26 mouse cellular contexts compared by ENCODE assay signal in genomic region chr1:153768465-153768864, GRCm38 (mm10). TPM values are rescaled to one million over a fixed set of nuclear protein-coding genes. Genes with fewer than 3 reads are reported as not detected.
DNase-seq lines count a peak whose midpoint lies in the region; ATAC-seq and TF ChIP-seq lines count a peak whose summit lies in the region.
"Had no signal": no experiment of that assay in that cellular context is flagged by ENCODE, and none has a peak within 500 bp of the region (broad histone marks: within the 10 kb centered on the region; RNA-seq: fewer than 3 reads in every experiment).

No protein-coding gene starts in this region.

- DNase-seq in CH12.LX (ENCODE audit: extremely low read depth), result peak; percentile 20
- DNase-seq in retina, postnatal 1 day, result no peak
- no peak for DNase-seq in heart, adult 8-10 months (ENCODE audit: low spot score)
- DNase-seq: adrenal gland, postnatal 14 days; cerebellum, adult 9-10 months; gastrocnemius, postnatal 14 days; heart, adult 18-20 months; heart, postnatal 14 days; kidney, adult 9 months; kidney, postnatal 36 days; lung, embryonic 14.5 days; right cerebral cortex, postnatal 14 days; thymus, postnatal 36 days had no signal

- 56% methylated on average over 5 of the region's 5 CpGs for WGBS in intestine, embryonic 15.5 days
- 79% methylated on average over 5 of the region's 5 CpGs for WGBS in kidney, embryonic 16.5 days

- H3K4me1 ChIP-seq in CH12.LX (ENCODE audit: control insufficient read depth in 1 of 2, insufficient read depth in 2 of 2), result peaks cover 20 to 38% of the 10 kb centered on the region in 2 experiments
- H3K4me1 ChIP-seq in bone marrow macrophage, adult 2 months (ENCODE audit: control insufficient read depth, insufficient read depth, low read length), result peaks cover 22% of the 10 kb centered on the region
- peaks cover 4% of the 10 kb centered on the region; the same call in 1 of the 2 replicates for H3K4me1 ChIP-seq in intestine, embryonic 15.5 days (replicated peaks)
- H3K4me1 ChIP-seq in kidney, embryonic 16.5 days (ENCODE audit: insufficient read depth, low read length), result no peaks in the 10 kb centered on the region
- H3K4me1 ChIP-seq: embryonic facial prominence, embryonic 15.5 days; heart, embryonic 13.5 days; hindbrain, embryonic 12.5 days; limb, embryonic 15.5 days; midbrain, embryonic 12.5 days had no signal

- no peaks in the 10 kb centered on the region for H3K36me3 ChIP-seq in CH12.LX (replicated peaks in 1 of 2; ENCODE audit: control insufficient read depth in 1 of 2, insufficient read depth in 1 of 2, low read length in 1 of 2)
- no peaks in the 10 kb centered on the region for H3K36me3 ChIP-seq in intestine, embryonic 15.5 days
- H3K36me3 ChIP-seq in kidney, embryonic 16.5 days (ENCODE audit: insufficient read depth, low read length), result no peaks in the 10 kb centered on the region
- H3K36me3 ChIP-seq: embryonic facial prominence, embryonic 15.5 days; heart, embryonic 13.5 days; hindbrain, embryonic 12.5 days; limb, embryonic 15.5 days; midbrain, embryonic 12.5 days had no signal

- no peak for TF ChIP-seq POLR2A in CH12.LX (IDR thresholded peaks at IDR 0.05; ENCODE audit: low read depth, low read length)
- no peak for TF ChIP-seq POLR2A in bone marrow macrophage, adult 2 months (IDR thresholded peaks at IDR 0.05; ENCODE audit: borderline replicate concordance, low read depth, low read length)

- 0 out of 2 replicates have a peak, but pooled peaks have one; percentile 32 for TF ChIP-seq EP300 in CH12.LX (IDR thresholded peaks at IDR 0.05; ENCODE audit: low read length)

- no peak for TF ChIP-seq RAD21 in CH12.LX (IDR thresholded peaks at IDR 0.05; ENCODE audit: low read depth, low read length)

- in situ Hi-C loops in CH12.LX (cut with MboI; ENCODE audit: low pct_ligation_motif_present, low pct_unique_long_range_greater_than_20kb, low sequenced_read_pairs), result no loop called here

- no peak overlapping the region for H3K27ac ChIP-seq in CH12.LX (ENCODE audit: insufficient read depth, low read depth)
- H3K27ac ChIP-seq in bone marrow macrophage, adult 2 months (ENCODE audit: insufficient read depth, low read depth, low read length), result peak overlapping the region; percentile 77
- H3K27ac ChIP-seq in intestine, embryonic 15.5 days, result peak overlapping the region; percentile 84
- no peak overlapping the region for H3K27ac ChIP-seq in kidney, embryonic 16.5 days (ENCODE audit: low read length)
- H3K27ac ChIP-seq: embryonic facial prominence, embryonic 15.5 days; heart, embryonic 13.5 days; hindbrain, embryonic 12.5 days; left cerebral cortex, adult 2 months; limb, embryonic 15.5 days; liver, embryonic 14.5 days; midbrain, embryonic 12.5 days had no signal

- H3K9ac ChIP-seq in CH12.LX (ENCODE audit: insufficient read depth, low read depth), result no peak overlapping the region
- no peak overlapping the region for H3K9ac ChIP-seq in intestine, embryonic 15.5 days
- H3K9ac ChIP-seq in kidney, embryonic 16.5 days (replicated peaks; ENCODE audit: low read length), result no peak overlapping the region
- H3K9ac ChIP-seq: embryonic facial prominence, embryonic 15.5 days; heart, embryonic 13.5 days; hindbrain, embryonic 12.5 days; limb, embryonic 15.5 days; liver, embryonic 14.5 days; lung, embryonic 14.5 days; midbrain, embryonic 12.5 days had no signal

- peak overlapping the region; percentile 17; the same call in 1 of the 2 replicates for H3K4me2 ChIP-seq in CH12.LX (ENCODE audit: insufficient read depth, low read depth, poor library complexity, severe bottlenecking)
- H3K4me2 ChIP-seq in intestine, embryonic 15.5 days (replicated peaks), result peak overlapping the region; percentile 45
- no peak overlapping the region for H3K4me2 ChIP-seq in kidney, embryonic 16.5 days (replicated peaks; ENCODE audit: low read depth, low read length)
- H3K4me2 ChIP-seq: embryonic facial prominence, embryonic 15.5 days; heart, embryonic 13.5 days; hindbrain, embryonic 12.5 days; limb, embryonic 15.5 days; lung, embryonic 14.5 days; midbrain, embryonic 12.5 days had no signal

- dilution Hi-C loops in CH12.LX (cut with MboI; ENCODE audit: extremely low pct_ligation_motif_present, extremely low pct_unique_long_range_greater_than_20kb, low sequenced_read_pairs), result no loop called here

- no peaks in the 10 kb centered on the region for H3K9me3 ChIP-seq in CH12.LX (replicated peaks; ENCODE audit: low read length)
- no peaks in the 10 kb centered on the region for H3K9me3 ChIP-seq in intestine, embryonic 15.5 days
- H3K9me3 ChIP-seq in kidney, embryonic 16.5 days (ENCODE audit: low read length), result no peaks in the 10 kb centered on the region
- H3K9me3 ChIP-seq: embryonic facial prominence, embryonic 15.5 days; heart, embryonic 13.5 days; hindbrain, embryonic 12.5 days; limb, embryonic 15.5 days; midbrain, embryonic 12.5 days had no signal

- no peaks in the 10 kb centered on the region for H3K79me2 ChIP-seq in CH12.LX (replicated peaks; ENCODE audit: control insufficient read depth, extremely low read depth, insufficient read depth, poor library complexity, severe bottlenecking)

- H3K27me3 ChIP-seq in CH12.LX (replicated peaks), result no peaks in the 10 kb centered on the region
- no peaks in the 10 kb centered on the region for H3K27me3 ChIP-seq in intestine, embryonic 15.5 days (replicated peaks)
- no peaks in the 10 kb centered on the region for H3K27me3 ChIP-seq in kidney, embryonic 16.5 days (ENCODE audit: insufficient read depth, low read length)
- H3K27me3 ChIP-seq: embryonic facial prominence, embryonic 15.5 days; heart, embryonic 13.5 days; hindbrain, embryonic 12.5 days; limb, embryonic 15.5 days; midbrain, embryonic 12.5 days had no signal

- no peak overlapping the region for H3K4me3 ChIP-seq in CH12.LX (replicated peaks in 1 of 3; ENCODE audit: low read depth in 2 of 3, low read length in 2 of 3, poor library complexity in 1 of 3)
- no peak overlapping the region for H3K4me3 ChIP-seq in bone marrow macrophage, adult 2 months (ENCODE audit: insufficient read depth, low read length)
- 0 out of 2 replicates have a peak overlapping the region, but pooled peaks have one; percentile 29 for H3K4me3 ChIP-seq in intestine, embryonic 15.5 days (replicated peaks)
- no peak overlapping the region for H3K4me3 ChIP-seq in kidney, embryonic 16.5 days (ENCODE audit: low read length)
- H3K4me3 ChIP-seq: embryonic facial prominence, embryonic 15.5 days; heart, embryonic 13.5 days; hindbrain, embryonic 12.5 days; left cerebral cortex, adult 2 months; limb, embryonic 15.5 days; midbrain, embryonic 12.5 days had no signal

- ATAC-seq in intestine, embryonic 15.5 days, result no peak
- peak; percentile 61 for ATAC-seq in megakaryocyte progenitor cell, adult 5-6 weeks (replicated peaks; ENCODE audit: poor library complexity)
- ATAC-seq in kidney, embryonic 16.5 days (ENCODE audit: low FRiP score, low TSS enrichment), result no peak
- ATAC-seq: forebrain, embryonic 16.5 days had no signal

- TF ChIP-seq CTCF in CH12.LX (conservative IDR thresholded peaks at IDR 0.05 in 1 of 2, IDR thresholded peaks at IDR 0.05 in 1 of 2; ENCODE audit: low read depth in 2 of 2, low read length in 2 of 2), result no peak
- no peak for TF ChIP-seq CTCF in bone marrow macrophage, adult 2 months (IDR thresholded peaks at IDR 0.05; ENCODE audit: low read depth, low read length)

TF ChIP-seq in CH12.LX, 34 proteins besides CTCF, POLR2A, EP300 and RAD21:
- TF ChIP-seq MEF2A (IDR thresholded peaks at IDR 0.05; ENCODE audit: borderline replicate concordance, low read depth, low read length), result peak; percentile 46; the same call in 1 of the 2 replicates
- no peak for TF ChIP-seq RCOR1 (conservative IDR thresholded peaks at IDR 0.05; ENCODE audit: low read depth, low read length)

RNA-seq across cellular contexts. Expression of gene Rnasel, which starts 19.2 kb away (rescaled TPM):
- total RNA-seq in CH12.LX (2012; rRNA removed) (7.5 and 8.4 TPM in 2 replicates), CH12.LX (2014; rRNA removed) (9.2 and 9.7 TPM in 2 replicates)
- 18.8 and 19.8 TPM in 2 replicates for polyA plus RNA-seq in CH12.LX (2012; ENCODE audit: insufficient read length, low read depth)
- polyA plus RNA-seq in bone marrow macrophage, adult 2 months (2012; ENCODE audit: insufficient read depth, insufficient read length, missing spikeins), result 103 and 119 TPM in 2 replicates
- polyA plus RNA-seq in intestine, embryonic 15.5 days (2015; fragmentation: Nextera tagmentation; extraction: Ambion mirVana), result 22.9 and 24.5 TPM in 2 replicates
- total RNA-seq in megakaryocyte progenitor cell, adult 5-6 weeks (2015), result 41.4 and 52.2 TPM in 2 replicates
- 46.4 and 58.3 TPM in 2 replicates for total RNA-seq in megakaryocyte progenitor cell, adult 5-6 weeks (2017)
- polyA plus RNA-seq in kidney, embryonic 16.5 days (2015; fragmentation: Nextera tagmentation; extraction: Ambion mirVana), result 10.7 and 12.4 TPM in 2 replicates
- 1 to 10 TPM; 3.8 to 4.4 (median 3.9) TPM for total RNA-seq in heart, adult 8-10 months (2022)

RNA-seq across cellular contexts. Expression of gene Rgs16, which starts 28.3 kb away (rescaled TPM):
- total RNA-seq in CH12.LX (2012; rRNA removed) (0.21 and 0.25 TPM in 2 replicates), CH12.LX (2014; rRNA removed) (0.15 TPM in 2 replicates)
- polyA plus RNA-seq in CH12.LX (2012; ENCODE audit: insufficient read length, low read depth), result 0.26 TPM in 1 of 2 replicates, not detected in the other
- 0.23 and 0.35 TPM in 2 replicates for polyA plus RNA-seq in bone marrow macrophage, adult 2 months (2012; ENCODE audit: insufficient read depth, insufficient read length, missing spikeins)
- 4.8 and 5.1 TPM in 2 replicates for polyA plus RNA-seq in intestine, embryonic 15.5 days (2015; fragmentation: Nextera tagmentation; extraction: Ambion mirVana)
- total RNA-seq in megakaryocyte progenitor cell, adult 5-6 weeks (2015), result not detected in 2 replicates
- total RNA-seq in megakaryocyte progenitor cell, adult 5-6 weeks (2017), result 0.44 TPM in 1 of 2 replicates, not detected in the other
- 4.5 and 5.0 TPM in 2 replicates for polyA plus RNA-seq in kidney, embryonic 16.5 days (2015; fragmentation: Nextera tagmentation; extraction: Ambion mirVana)
- total RNA-seq in heart, adult 8-10 months (2022), result 1 to 10 TPM; 1.2 to 2.6 (median 2.0) TPM
- total RNA-seq: neutrophil, adult 5-6 weeks had no signal

Comparison
In these comparisons a context has a peak if more than half of its experiments do, and no peak if none do; other contexts are left out.
1. H3K27ac ChIP-seq: peak in bone marrow macrophage, adult 2 months (single experiment) and intestine, embryonic 15.5 days (single experiment); none in CH12.LX (single experiment) and kidney, embryonic 16.5 days (single experiment).